Mouse (Mus musculus): ENCODE measurements at regions not wholly inside any gene's neighbourhood (a gene's known extent, or its start where the extent isn't known, plus 50 kb on each side); places are given as distances from the start of the nearest gene placed in this dataset.

DNA sequence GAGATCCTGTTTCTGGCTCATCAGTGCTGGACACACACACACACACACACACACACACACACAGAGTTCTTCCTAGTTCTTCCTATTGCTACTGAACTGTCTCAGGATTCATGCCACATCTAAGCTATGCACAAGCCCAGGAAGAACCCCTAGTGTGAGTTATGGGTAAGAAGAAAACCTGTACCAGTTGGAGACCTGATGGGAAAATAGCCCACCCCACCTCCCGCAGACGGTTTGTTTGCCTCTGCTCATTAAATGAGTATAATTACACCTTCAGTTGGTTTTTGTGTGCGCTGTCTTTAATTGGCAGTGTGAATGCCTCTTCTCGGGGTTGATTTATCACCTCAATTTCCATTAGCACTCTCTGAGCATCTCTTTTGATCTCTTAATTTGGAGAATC lies 165.8 kb upstream of the Mocs1 start:
- TF ChIP-seq CTCF (IDR thresholded peaks at IDR 0.05; ENCODE audit: low read depth) (no peak), EP300 (IDR thresholded peaks at IDR 0.05; ENCODE audit: low read depth) (no peak)

All from heart, postnatal 0 days (tissue).